Mouse (Mus musculus) neutrophil, adult 83 days (primary cell): Measurements from ENCODE around the gene Cdhr5. TPM values are rescaled to one million over a fixed set of nuclear protein-coding genes. Genes with fewer than 3 reads are reported as not detected.

ENCODE experiments used
- total RNA-seq, 2 experiments: library from RNA; stranded (reverse); gene quantifications; one replicate each; pipeline ENCODE4 v1.2.4; 2023

Cdhr5 gene
- total RNA-seq = not detected

GRCm38 (mm10) chr7:141276546-141276945, at the start of gene Cdhr5:
TSS of gene Cdhr5 (minus strand) at chr7:141276786.

DNA sequence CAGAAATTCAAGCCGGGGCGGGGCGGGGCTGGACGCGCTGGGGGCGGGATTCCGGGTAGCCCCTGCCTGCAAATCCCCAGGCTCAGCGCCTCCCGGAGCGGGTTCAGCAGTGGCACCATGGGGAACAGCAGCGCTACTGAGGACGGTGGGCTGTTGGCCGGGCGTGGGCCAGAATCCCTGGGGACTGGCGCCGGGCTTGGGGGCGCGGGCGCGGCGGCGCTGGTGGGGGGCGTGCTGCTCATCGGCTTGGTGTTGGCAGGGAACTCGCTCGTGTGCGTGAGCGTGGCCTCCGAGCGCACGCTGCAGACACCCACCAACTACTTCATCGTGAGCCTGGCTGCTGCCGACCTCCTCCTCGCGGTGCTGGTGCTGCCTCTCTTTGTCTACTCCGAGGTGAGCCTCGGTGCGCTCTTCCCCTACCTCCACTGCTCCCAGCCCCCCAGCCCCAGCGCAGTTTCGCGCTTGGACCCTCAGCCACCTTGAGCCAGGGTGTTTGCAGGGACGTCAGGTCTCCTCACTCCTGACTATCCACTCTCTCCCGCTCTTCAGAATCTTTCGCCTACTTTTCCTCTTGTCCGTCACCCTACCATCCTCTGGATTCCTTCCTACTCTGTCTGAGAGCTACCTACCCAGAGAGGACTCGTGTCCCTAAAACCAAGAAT, 15.5 kb upstream of the Cdhr5 start, which contains the start of gene Drd4:
Gene Drd4 (plus strand): TSS at position 86 of the 662 bp plus-strand sequence.

GRCm38 (mm10) chr7:141278766-141279590, 2.4 kb upstream of the Cdhr5 start, which contains the start of gene Sct:
TSS of gene Sct (minus strand) at chr7:141279133.

GRCm38 (mm10) chr7:141265739-141266561, 10.6 kb downstream of the Cdhr5 start, which contains the start of gene Irf7:
TSS of gene Irf7 (minus strand) at chr7:141266481.

DNA sequence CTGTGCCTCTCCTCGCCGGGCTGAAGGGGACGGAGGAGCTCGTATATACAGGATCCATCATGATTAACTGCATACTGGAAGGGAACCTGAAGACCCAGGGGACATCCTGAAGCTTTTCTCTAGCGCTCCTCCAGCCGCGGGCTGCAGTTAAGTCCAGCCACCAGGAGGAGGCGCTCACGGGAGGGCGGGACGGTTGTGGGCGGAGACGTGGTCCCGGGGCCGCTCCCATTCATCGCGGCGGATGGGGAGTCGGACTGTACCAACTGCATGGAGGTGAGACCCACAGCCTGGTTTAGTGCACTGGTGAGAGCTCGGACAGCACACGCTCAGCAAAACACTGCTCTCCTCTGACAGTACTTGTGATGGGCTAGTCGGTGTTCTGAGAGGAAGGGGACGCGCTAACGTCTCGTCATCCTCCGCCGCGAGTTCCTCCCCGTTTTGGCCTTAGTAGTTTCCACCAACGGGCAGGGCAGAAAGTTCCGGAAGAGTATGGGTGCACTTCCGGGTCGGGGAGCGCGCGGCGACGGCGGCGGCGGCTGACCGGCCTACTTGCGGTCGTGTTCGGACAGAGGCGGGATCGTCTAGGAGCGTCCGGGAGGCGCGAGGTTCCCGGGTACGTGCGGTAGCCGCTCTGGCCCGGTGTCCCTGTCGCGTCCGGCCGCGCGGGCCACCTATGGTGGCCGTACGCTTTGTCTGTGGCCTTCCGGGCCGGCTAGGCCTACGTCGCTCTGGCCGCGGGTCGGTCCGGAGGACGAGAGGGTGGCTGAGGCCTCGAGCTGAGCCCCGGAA, 48.1 kb downstream of the Cdhr5 start, which contains the start of gene Phrf1:
Gene Phrf1 (plus strand): TSS at position 506 of the 789 bp plus-strand sequence.

Other genes starting within 250 kb of the Cdhr5 start
- gene Gm17387, start 247.7 kb downstream of the Cdhr5 start, total RNA-seq = not detected
- gene B4galnt4, start 215.7 kb downstream of the Cdhr5 start, total RNA-seq = 1 to 10 TPM in 1 of 2 experiments, under 1 TPM in 1; 0.73 to 1.3 TPM
- gene Pkp3, start 198.6 kb downstream of the Cdhr5 start, total RNA-seq = 1 to 10 TPM; 3.7 to 4.0 TPM
- 1 to 10 TPM; 5.3 to 6.2 TPM for gene Sigirr, start 176.2 kb downstream of the Cdhr5 start, total RNA-seq
- not detected for gene Ano9, start 159.0 kb downstream of the Cdhr5 start, total RNA-seq
- gene Ptdss2, start 154.4 kb downstream of the Cdhr5 start, total RNA-seq = 10 to 100 TPM; 20.7 to 23.3 TPM
- gene Rnh1, start 103.9 kb downstream of the Cdhr5 start, total RNA-seq = 10 to 100 TPM; 83.3 to 88.8 TPM
- 10 to 100 TPM; 25.7 to 32.3 TPM for gene Hras, start 82.8 kb downstream of the Cdhr5 start, total RNA-seq
- 1 to 10 TPM; 3.9 to 6.0 TPM for gene Lrrc56, start 82.6 kb downstream of the Cdhr5 start, total RNA-seq
- not detected for gene Lmntd2, start 62.7 kb downstream of the Cdhr5 start, total RNA-seq
- 1 to 10 TPM; 4.7 to 7.6 TPM for gene Rassf7, start 60.9 kb downstream of the Cdhr5 start, total RNA-seq
- gene Phrf1, start 48.0 kb downstream of the Cdhr5 start, total RNA-seq = 10 to 100 TPM; 70.9 to 73.3 TPM
- gene Irf7, start 10.3 kb downstream of the Cdhr5 start, total RNA-seq = 10 to 100 TPM; 36.2 to 42.0 TPM
- gene Sct, start 2.3 kb upstream of the Cdhr5 start, total RNA-seq = not detected
- gene Drd4, start 15.2 kb upstream of the Cdhr5 start, total RNA-seq = not detected
- 10 to 100 TPM; 24.3 to 35.7 TPM for gene Deaf1, start 50.9 kb upstream of the Cdhr5 start, total RNA-seq
- gene Tmem80, start 51.0 kb upstream of the Cdhr5 start, total RNA-seq = 10 to 100 TPM in 1 of 2 experiments, 1 to 10 TPM in 1; 8.5 to 11.1 TPM
- under 1 TPM; 0.26 to 0.60 TPM for gene Eps8l2, start 62.1 kb upstream of the Cdhr5 start, total RNA-seq
- 100 to 1,000 TPM; 644 to 676 TPM for gene Taldo1, start 115.4 kb upstream of the Cdhr5 start, total RNA-seq
- 10 to 100 TPM; 20.7 to 21.1 TPM for gene Gatd1, start 137.3 kb upstream of the Cdhr5 start, total RNA-seq
- gene Cend1, start 152.7 kb upstream of the Cdhr5 start, total RNA-seq = not detected
- 10 to 100 TPM; 13.1 to 17.9 TPM for gene Slc25a22, start 161.1 kb upstream of the Cdhr5 start, total RNA-seq
- 10 to 100 TPM; 14.4 to 16.1 TPM for gene Pidd1, start 167.2 kb upstream of the Cdhr5 start, total RNA-seq
- 100 to 1,000 TPM; 767 to 918 TPM for gene Rplp2, start 170.6 kb upstream of the Cdhr5 start, total RNA-seq
- gene Pnpla2, start 178.4 kb upstream of the Cdhr5 start, total RNA-seq = 10 to 100 TPM; 73.0 to 87.7 TPM
- gene Cracr2b, start 184.3 kb upstream of the Cdhr5 start, total RNA-seq = 1 to 10 TPM; 3.7 to 8.1 TPM
- gene Cd151, start 190.6 kb upstream of the Cdhr5 start, total RNA-seq = 10 to 100 TPM; 11.9 to 15.1 TPM
- 10 to 100 TPM; 12.5 to 14.0 TPM for gene Polr2l, start 198.3 kb upstream of the Cdhr5 start, total RNA-seq
- gene Tspan4, start 198.5 kb upstream of the Cdhr5 start, total RNA-seq = 1 to 10 TPM; 3.2 TPM